Mouse (Mus musculus) megakaryocyte, embryonic 14.5 days (primary cell): ENCODE data around the gene Pdlim5.

Experiments
- FLI1 ChIP-seq: IDR thresholded peaks from 2 replicates; pipeline ENCODE4 v1.6.1; 2012; ENCODE audit warnings: low read length, inconsistent platforms, mixed read lengths
- GATA1 ChIP-seq: IDR thresholded peaks from 3 replicates; pipeline ENCODE4 v1.6.1; 2012; ENCODE audit warnings: mixed read lengths, low read length, inconsistent platforms, borderline replicate concordance

- TF ChIP-seq GATA1 (no peak), FLI1 (no peak)
Measured at GRCm38 (mm10) chr3:142282706-142283105, 112.8 kb downstream of the Pdlim5 start.
